Mouse (Mus musculus): ENCODE measurements around the gene Sez6l. TPM values are rescaled to one million over a fixed set of nuclear protein-coding genes. Genes with fewer than 3 reads are reported as not detected.
A peak's percentile ranks its signal among the peaks of the same experiment; 100 is the strongest.

The Sez6l gene
- polyA plus RNA-seq (2015; fragmentation: Nextera tagmentation; extraction: Ambion mirVana) = 32.2 and 41.9 TPM in 2 replicates

DNA sequence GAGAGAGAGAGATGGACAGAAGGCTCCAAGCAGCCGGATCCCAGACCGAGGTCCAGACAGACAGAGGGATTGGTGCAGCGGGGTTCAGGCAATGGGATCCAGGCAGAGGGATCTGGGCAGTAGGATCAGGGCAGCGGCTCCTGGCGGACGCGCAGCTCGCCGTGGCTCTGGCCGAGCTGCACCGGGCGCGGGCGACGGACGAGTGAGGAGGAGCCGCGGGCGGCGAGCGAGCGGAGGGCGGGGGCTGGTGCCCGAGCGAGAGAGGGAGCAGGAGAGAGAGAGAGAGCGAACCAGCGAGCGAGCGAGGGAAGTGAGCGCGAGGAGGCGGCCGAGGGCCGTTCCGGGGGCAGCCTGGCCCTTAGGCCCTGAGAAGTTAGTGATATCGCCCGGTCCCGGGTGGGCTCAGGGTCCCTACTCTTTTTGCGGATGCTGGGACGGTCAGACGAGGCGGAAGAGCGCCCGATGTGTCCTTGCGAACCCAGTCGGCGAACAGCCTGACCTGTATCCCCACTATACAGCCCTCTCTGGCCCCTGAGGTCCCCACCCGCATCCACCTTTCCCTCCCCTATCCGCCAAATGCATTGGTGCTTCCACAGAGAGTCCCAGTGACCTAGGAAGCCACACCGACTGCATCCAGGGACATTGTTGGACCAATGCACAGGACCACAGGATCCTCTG lies at the start of gene Sez6l:
TSS of gene Sez6l (minus strand) at position 193 of the 678 bp plus-strand sequence.
- Histone ChIP-seq H3K4me1 (replicated peaks; ENCODE audit: control insufficient read depth, insufficient read depth, low read length) (peaks cover 31% of the 10 kb centered on the region), H3K4me3 (replicated peaks; ENCODE audit: low read length) (peak within 1 kb of the TSS; percentile 54), H3K9ac (replicated peaks; ENCODE audit: low read depth, low read length) (peak within 1 kb of the TSS; percentile 65), H3K36me3 (ENCODE audit: control insufficient read depth, insufficient read depth) (no peaks in the 10 kb centered on the region), H3K4me2 (ENCODE audit: low read length) (peak within 1 kb of the TSS; percentile 60), H3K9me3 (ENCODE audit: control insufficient read depth, low read length) (no peaks in the 10 kb centered on the region), H3K27me3 (replicated peaks; ENCODE audit: control insufficient read depth, insufficient read depth, low read length) (peaks cover 3% of the 10 kb centered on the region; the same call in 1 of the 2 replicates), H3K27ac (ENCODE audit: low read length) (peak within 1 kb of the TSS; percentile 68)
- peak; percentile 67 for ATAC-seq
- WGBS = under 1% methylated on average over 49 of the region's 50 CpGs

DNA sequence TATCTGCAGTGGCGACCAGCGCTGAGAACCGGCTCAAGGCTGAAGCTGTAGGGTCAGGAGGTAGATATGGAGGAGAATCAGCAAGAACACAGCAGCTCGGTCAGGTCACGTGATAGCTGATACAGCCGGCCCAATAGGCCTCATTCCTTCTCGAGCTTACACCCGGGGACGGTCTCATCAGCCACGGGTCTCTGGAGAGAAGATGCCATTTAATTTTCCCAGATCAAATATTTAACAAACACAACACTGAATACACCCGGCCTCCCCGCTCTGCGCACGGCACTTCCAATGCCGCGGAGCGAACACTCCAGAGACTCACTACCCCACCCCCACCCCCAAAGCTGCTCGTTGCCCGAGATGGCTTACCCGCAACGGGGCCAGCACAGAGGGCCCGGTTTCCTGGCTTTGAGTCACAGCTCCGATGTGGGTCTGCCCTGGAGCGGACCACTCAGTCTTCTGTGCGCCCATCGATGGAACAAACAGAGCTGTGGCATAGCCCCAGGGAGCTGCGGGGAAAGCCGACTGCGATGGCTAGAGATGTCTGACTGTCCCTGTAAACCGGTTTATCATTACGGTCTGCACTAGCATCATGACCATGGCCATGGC lies 48.7 kb upstream of the Sez6l start:
- peak overlapping the region; percentile 24 for H3K4me2 ChIP-seq (ENCODE audit: low read length)
- H3K4me1 ChIP-seq (replicated peaks; ENCODE audit: control insufficient read depth, insufficient read depth, low read length) = peaks cover 10% of the 10 kb centered on the region
- ATAC-seq = peak; percentile 25; the same call in 1 of the 2 replicates
- H3K4me3 ChIP-seq (replicated peaks; ENCODE audit: low read length) = no peak overlapping the region
- no peaks in the 10 kb centered on the region for H3K9me3 ChIP-seq (ENCODE audit: control insufficient read depth, low read length)
- no peaks in the 10 kb centered on the region for H3K36me3 ChIP-seq (ENCODE audit: control insufficient read depth, insufficient read depth)
- WGBS = 38% methylated on average over 31 of the region's 31 CpGs
- H3K27me3 ChIP-seq (replicated peaks; ENCODE audit: control insufficient read depth, insufficient read depth, low read length) = no peaks in the 10 kb centered on the region
- H3K27ac ChIP-seq (ENCODE audit: low read length) = no peak overlapping the region
- H3K9ac ChIP-seq (replicated peaks; ENCODE audit: low read depth, low read length) = peak overlapping the region; percentile 12; the same call in 1 of the 2 replicates

DNA sequence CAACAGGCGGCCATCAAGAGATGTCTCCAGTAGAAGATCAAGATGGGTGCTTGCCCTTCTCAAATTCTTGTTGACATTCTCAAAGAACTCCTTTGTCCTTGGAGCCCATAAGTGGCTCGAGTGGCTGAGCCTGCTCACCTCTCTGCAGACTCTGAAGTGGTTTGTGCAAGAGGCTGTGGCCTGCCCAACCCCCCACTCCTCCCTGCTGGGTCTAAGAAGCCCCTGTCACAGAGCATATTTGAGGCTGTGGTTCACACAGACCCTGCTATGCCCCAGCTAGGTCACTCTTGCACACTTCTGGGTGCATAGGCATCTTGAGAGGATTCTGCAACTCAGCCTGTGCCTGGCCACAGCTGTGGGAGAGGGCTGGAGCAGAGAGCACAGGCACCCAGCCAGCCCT lies 46.0 kb upstream of the Sez6l start:
- H3K4me2 ChIP-seq (ENCODE audit: low read length) = no peak overlapping the region
- H3K4me3 ChIP-seq (replicated peaks; ENCODE audit: low read length) = no peak overlapping the region
- WGBS = 47% methylated on average over 2 of the region's 2 CpGs
- H3K27me3 ChIP-seq (replicated peaks; ENCODE audit: control insufficient read depth, insufficient read depth, low read length) = no peaks in the 10 kb centered on the region
- H3K36me3 ChIP-seq (ENCODE audit: control insufficient read depth, insufficient read depth) = no peaks in the 10 kb centered on the region
- no peak for ATAC-seq
- H3K9ac ChIP-seq (replicated peaks; ENCODE audit: low read depth, low read length) = no peak overlapping the region
- H3K4me1 ChIP-seq (replicated peaks; ENCODE audit: control insufficient read depth, insufficient read depth, low read length) = peaks cover 10% of the 10 kb centered on the region
- no peaks in the 10 kb centered on the region for H3K9me3 ChIP-seq (ENCODE audit: control insufficient read depth, low read length)
- 0 out of 2 replicates have a peak overlapping the region, but pooled peaks have one; percentile 1 for H3K27ac ChIP-seq (ENCODE audit: low read length)

- ATAC-seq = no peak
- Histone ChIP-seq H3K9ac (replicated peaks; ENCODE audit: low read depth, low read length) (no peak overlapping the region), H3K9me3 (ENCODE audit: control insufficient read depth, low read length) (no peaks in the 10 kb centered on the region), H3K4me3 (replicated peaks; ENCODE audit: low read length) (no peak overlapping the region), H3K4me2 (ENCODE audit: low read length) (no peak overlapping the region), H3K4me1 (replicated peaks; ENCODE audit: control insufficient read depth, insufficient read depth, low read length) (peaks cover 5% of the 10 kb centered on the region), H3K36me3 (ENCODE audit: control insufficient read depth, insufficient read depth) (no peaks in the 10 kb centered on the region), H3K27ac (ENCODE audit: low read length) (no peak overlapping the region), H3K27me3 (replicated peaks; ENCODE audit: control insufficient read depth, insufficient read depth, low read length) (no peaks in the 10 kb centered on the region)
- 65% methylated on average over 3 of the region's 3 CpGs for WGBS
Measured at GRCm38 (mm10) chr5:112620256-112620655, 43.3 kb upstream of the Sez6l start.

DNA sequence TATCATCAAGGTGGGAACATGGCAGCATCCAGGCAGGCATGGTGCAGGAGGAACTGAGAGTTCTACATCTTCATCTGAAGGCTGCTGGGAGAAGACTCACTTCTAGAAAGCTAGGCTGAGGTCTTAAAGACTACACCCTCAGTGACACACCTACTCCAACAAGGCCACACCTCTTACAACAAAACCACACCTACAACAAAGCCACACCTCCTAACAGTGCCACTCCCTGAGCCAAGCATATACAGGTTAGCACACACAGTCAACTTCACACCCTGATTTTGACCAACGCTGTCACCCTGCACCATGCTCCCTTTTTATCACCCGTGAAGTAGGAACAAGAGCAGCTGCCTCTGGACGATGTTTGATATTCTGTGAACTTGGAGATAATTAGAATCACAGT lies 42.4 kb upstream of the Sez6l start:
- ATAC-seq = no peak
- H3K9ac ChIP-seq (replicated peaks; ENCODE audit: low read depth, low read length) = no peak overlapping the region
- WGBS = 87% methylated on average over 3 of the region's 3 CpGs
- peaks cover 7% of the 10 kb centered on the region for H3K4me1 ChIP-seq (replicated peaks; ENCODE audit: control insufficient read depth, insufficient read depth, low read length)
- no peaks in the 10 kb centered on the region for H3K36me3 ChIP-seq (ENCODE audit: control insufficient read depth, insufficient read depth)
- H3K4me3 ChIP-seq (replicated peaks; ENCODE audit: low read length) = no peak overlapping the region
- no peaks in the 10 kb centered on the region for H3K9me3 ChIP-seq (ENCODE audit: control insufficient read depth, low read length)
- no peak overlapping the region for H3K4me2 ChIP-seq (ENCODE audit: low read length)
- H3K27ac ChIP-seq (ENCODE audit: low read length) = no peak overlapping the region
- no peaks in the 10 kb centered on the region for H3K27me3 ChIP-seq (replicated peaks; ENCODE audit: control insufficient read depth, insufficient read depth, low read length)

- H3K9me3 ChIP-seq (ENCODE audit: control insufficient read depth, low read length) = no peaks in the 10 kb centered on the region
- peak; percentile 58 for ATAC-seq
- H3K27me3 ChIP-seq (replicated peaks; ENCODE audit: control insufficient read depth, insufficient read depth, low read length) = no peaks in the 10 kb centered on the region
- no peak overlapping the region for H3K4me2 ChIP-seq (ENCODE audit: low read length)
- peaks cover 7% of the 10 kb centered on the region for H3K4me1 ChIP-seq (replicated peaks; ENCODE audit: control insufficient read depth, insufficient read depth, low read length)
- no peak overlapping the region for H3K9ac ChIP-seq (replicated peaks; ENCODE audit: low read depth, low read length)
- no peaks in the 10 kb centered on the region for H3K36me3 ChIP-seq (ENCODE audit: control insufficient read depth, insufficient read depth)
- WGBS = 43% methylated on average over 16 of the region's 16 CpGs
- H3K4me3 ChIP-seq (replicated peaks; ENCODE audit: low read length) = no peak overlapping the region
- no peak overlapping the region for H3K27ac ChIP-seq (ENCODE audit: low read length)
Measured at GRCm38 (mm10) chr5:112617602-112618247, 40.7 kb upstream of the Sez6l start.

- H3K9ac ChIP-seq (replicated peaks; ENCODE audit: low read depth, low read length) = no peak overlapping the region
- H3K27me3 ChIP-seq (replicated peaks; ENCODE audit: control insufficient read depth, insufficient read depth, low read length) = no peaks in the 10 kb centered on the region
- 24% methylated on average over 7 of the region's 7 CpGs for WGBS
- no peak overlapping the region for H3K4me2 ChIP-seq (ENCODE audit: low read length)
- peaks cover 7% of the 10 kb centered on the region for H3K4me1 ChIP-seq (replicated peaks; ENCODE audit: control insufficient read depth, insufficient read depth, low read length)
- no peak for ATAC-seq
- H3K9me3 ChIP-seq (ENCODE audit: control insufficient read depth, low read length) = no peaks in the 10 kb centered on the region
- no peaks in the 10 kb centered on the region for H3K36me3 ChIP-seq (ENCODE audit: control insufficient read depth, insufficient read depth)
- H3K4me3 ChIP-seq (replicated peaks; ENCODE audit: low read length) = no peak overlapping the region
- H3K27ac ChIP-seq (ENCODE audit: low read length) = no peak overlapping the region
Measured at GRCm38 (mm10) chr5:112615946-112616617, 39.1 kb upstream of the Sez6l start.

- 22% methylated on average over 9 of the region's 9 CpGs for WGBS
- no peak for ATAC-seq
- H3K9ac ChIP-seq (replicated peaks; ENCODE audit: low read depth, low read length) = 0 out of 2 replicates have a peak overlapping the region, but pooled peaks have one; percentile 17
Measured at GRCm38 (mm10) chr5:112607867-112608516, 31.0 kb upstream of the Sez6l start.

More at GRCm38 (mm10) chr5:112607867-112608516, 31.0 kb upstream of the Sez6l start:
- H3K4me1 ChIP-seq (replicated peaks; ENCODE audit: control insufficient read depth, insufficient read depth, low read length) = peaks cover 25% of the 10 kb centered on the region
- no peak overlapping the region for H3K4me2 ChIP-seq (ENCODE audit: low read length)
- no peaks in the 10 kb centered on the region for H3K36me3 ChIP-seq (ENCODE audit: control insufficient read depth, insufficient read depth)
- no peak overlapping the region for H3K4me3 ChIP-seq (replicated peaks; ENCODE audit: low read length)
- H3K27ac ChIP-seq (ENCODE audit: low read length) = no peak overlapping the region
- H3K27me3 ChIP-seq (replicated peaks; ENCODE audit: control insufficient read depth, insufficient read depth, low read length) = no peaks in the 10 kb centered on the region
- no peaks in the 10 kb centered on the region for H3K9me3 ChIP-seq (ENCODE audit: control insufficient read depth, low read length)
